Mouse (Mus musculus) spleen, adult 2 months (tissue): ENCODE measurements around the gene Olfml2b.

Experiments
- CTCF ChIP-seq: fragments of 200-500 bp; IDR thresholded peaks from 2 replicates; pipeline ENCODE4 v1.5.1; 2011; ENCODE audit warnings: mild to moderate bottlenecking, inconsistent platforms; ENCODE audit not compliant: insufficient read depth, insufficient read length, insufficient replicate concordance; ENCODE audit errors: extremely low read depth
- POLR2A ChIP-seq: fragments of 200-500 bp; IDR thresholded peaks from 2 replicates; pipeline ENCODE4 v1.6.1; 2011; ENCODE audit warnings: low read depth, low read length, inconsistent platforms

- TF ChIP-seq CTCF (no peak), POLR2A (no peak)
These were observed 5.4 kb upstream of the Olfml2b start for GRCm38 (mm10) chr1:170638941-170639340.
